Mouse (Mus musculus) hindbrain, postnatal 0 days (tissue): ENCODE measurements around the gene Mical2. TPM values are rescaled to one million over a fixed set of nuclear protein-coding genes. Genes with fewer than 3 reads are reported as not detected.
A peak's percentile ranks its signal among the peaks of the same experiment; 100 is the strongest.

Experiments
- ATAC-seq: fragments of 200-750 bp; cut with Nextera tagmentation; 2 replicates; pipeline ENCODE4 v1.8.0; 2017; ENCODE audit warnings: mild to moderate bottlenecking, moderate TSS enrichment, moderate library complexity
- DNase-seq: peaks from one replicate; pipeline ENCODE4 v3.0.0-alpha.2; 2015; ENCODE audit warnings: low spot score
- H3K27ac ChIP-seq: fragments of 300-500 bp; sonication (generic); 2 replicates; pipeline ENCODE4 v1.5.1; 2014; ENCODE audit warnings: mild to moderate bottlenecking
- H3K27me3 ChIP-seq: fragments of 300-500 bp; sonication (generic); 2 replicates; pipeline ENCODE4 v1.6.1; 2014; ENCODE audit warnings: low read length, mixed read lengths; ENCODE audit not compliant: insufficient read depth
- H3K36me3 ChIP-seq: fragments of 300-500 bp; sonication (generic); 2 replicates; pipeline ENCODE4 v1.6.1; 2014; ENCODE audit warnings: low read length, mixed read lengths; ENCODE audit not compliant: insufficient read depth
- H3K4me1 ChIP-seq: fragments of 300-500 bp; sonication (generic); 2 replicates; pipeline ENCODE4 v1.6.1; 2014; ENCODE audit warnings: antibody characterized with exemption, low read length, mixed read lengths; ENCODE audit not compliant: insufficient read depth
- H3K4me2 ChIP-seq: fragments of 300-500 bp; sonication (generic); 2 replicates; pipeline ENCODE4 v1.6.1; 2014; ENCODE audit warnings: low read depth, mild to moderate bottlenecking, low read length, moderate library complexity, mixed read lengths
- H3K4me3 ChIP-seq: fragments of 300-500 bp; sonication (generic); 2 replicates; pipeline ENCODE4 v1.5.1; 2014; ENCODE audit warnings: low read length
- H3K9ac ChIP-seq: fragments of 300-500 bp; sonication (generic); replicated peaks from 2 replicates; pipeline ENCODE4 v1.6.1; 2014; ENCODE audit warnings: mild to moderate bottlenecking, low read length, moderate library complexity, mixed read lengths
- H3K9me3 ChIP-seq: fragments of 300-500 bp; sonication (generic); 2 replicates; pipeline ENCODE4 v1.6.1; 2016; ENCODE audit warnings: low read length, mixed read lengths
- CTCF ChIP-seq: IDR thresholded peaks from 2 replicates; pipeline ENCODE4 v1.5.1; 2016; ENCODE audit warnings: antibody characterized with exemption, control low read depth, low read depth
- WGBS: fragments of 180-500 bp; shearing (Covaris S2); extraction: QIAGEN DNeasy Blood & Tissue Kit; methylation state at CpG from one replicate; pipeline ENCODE4 v1.1.7; 2014; 5-methylcytosine and 5-hydroxymethylcytosine counted together
- polyA plus RNA-seq: library from polyadenylated mRNA; unstranded; fragments of >200 nt; fragmentation: Nextera tagmentation; extraction: Ambion mirVana; gene quantifications from 2 replicates; pipeline ENCODE4 v1.2.1, GENCODE M21; 2015
- total RNA-seq: library from RNA; depleted of rRNA; stranded (reverse); fragments of >200 nt; gene quantifications from 2 replicates; pipeline ENCODE4 v1.2.3, GENCODE M21; 2014

The Mical2 gene
- total and polyA plus RNA-seq, 2 experiments from 2014 or later: 6.4 to 16.5 TPM

DNA sequence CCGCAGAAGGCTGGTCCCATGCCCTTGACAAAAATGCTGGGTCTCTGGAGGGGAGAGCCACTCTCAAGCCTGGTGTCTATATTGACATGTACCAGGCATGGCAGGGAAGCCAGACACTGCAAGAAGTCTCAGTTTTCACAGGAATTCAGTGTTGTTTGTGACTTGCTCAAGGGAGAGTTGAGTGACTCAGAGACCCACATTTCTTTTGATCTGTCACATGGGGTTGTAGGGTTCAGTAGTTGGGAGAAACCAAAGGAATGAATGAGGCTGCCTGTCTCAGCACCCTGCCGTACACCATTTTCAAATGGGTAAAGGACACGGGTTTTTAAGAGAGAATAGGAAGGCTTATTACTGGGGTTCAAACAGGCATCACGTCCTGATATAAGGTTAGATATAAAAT, 33.6 kb downstream of the Mical2 start:
- no peak overlapping the region for H3K27ac ChIP-seq
- no peaks in the 10 kb centered on the region for H3K9me3 ChIP-seq
- no peak for TF ChIP-seq CTCF
- H3K4me2 ChIP-seq: no peak overlapping the region
- H3K4me1 ChIP-seq: no peaks in the 10 kb centered on the region
- no peak overlapping the region for H3K4me3 ChIP-seq
- ATAC-seq: no peak
- no peaks in the 10 kb centered on the region for H3K36me3 ChIP-seq
- no peak overlapping the region for H3K9ac ChIP-seq
- 86% methylated on average over 4 of the region's 4 CpGs for WGBS
- DNase-seq: no peak
- H3K27me3 ChIP-seq: no peaks in the 10 kb centered on the region

- Histone ChIP-seq H3K4me2 (no peak overlapping the region), H3K36me3 (no peaks in the 10 kb centered on the region), H3K4me3 (no peak overlapping the region), H3K9ac (no peak overlapping the region), H3K9me3 (no peaks in the 10 kb centered on the region), H3K27me3 (no peaks in the 10 kb centered on the region), H3K4me1 (no peaks in the 10 kb centered on the region), H3K27ac (no peak overlapping the region)
- WGBS: 82% methylated on average over 5 of the region's 5 CpGs
- no peak for DNase-seq
- no peak for TF ChIP-seq CTCF
- no peak for ATAC-seq
Measured at GRCm38 (mm10) chr7:112261121-112261520, 35.5 kb downstream of the Mical2 start.

DNA sequence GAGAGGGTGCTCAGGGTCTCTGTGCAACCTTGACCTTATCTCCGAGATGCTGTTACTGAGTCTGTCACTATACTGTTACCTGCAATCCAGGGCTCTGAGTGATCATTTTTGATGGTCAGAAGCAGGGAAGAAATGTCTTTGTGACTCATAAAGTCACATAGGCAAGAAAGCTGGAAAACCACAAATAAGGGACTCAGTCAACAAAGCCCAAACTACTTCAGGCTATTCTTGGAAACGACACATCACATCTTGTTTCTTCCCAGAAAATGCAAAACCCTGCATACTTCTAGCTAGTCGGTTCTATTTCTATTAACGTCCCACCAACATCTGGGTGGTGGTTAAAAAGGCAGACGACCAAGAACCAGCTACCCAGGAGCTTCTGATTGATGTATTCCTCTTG, 41.6 kb downstream of the Mical2 start:
- no peak for TF ChIP-seq CTCF
- no peaks in the 10 kb centered on the region for H3K36me3 ChIP-seq
- ATAC-seq (no peak), DNase-seq (no peak)
- H3K27me3 ChIP-seq: no peaks in the 10 kb centered on the region
- H3K9ac ChIP-seq: no peak overlapping the region
- H3K4me3 ChIP-seq: no peak overlapping the region
- H3K27ac ChIP-seq: no peak overlapping the region
- no peaks in the 10 kb centered on the region for H3K9me3 ChIP-seq
- H3K4me2 ChIP-seq: no peak overlapping the region
- 90% methylated on average over 5 of the region's 5 CpGs for WGBS
- H3K4me1 ChIP-seq: no peaks in the 10 kb centered on the region

GRCm38 (mm10) chr7:112268761-112269425, 43.2 kb downstream of the Mical2 start:
- no peaks in the 10 kb centered on the region for H3K27me3 ChIP-seq
- H3K9ac ChIP-seq: no peak overlapping the region
- no peak for TF ChIP-seq CTCF
- WGBS: 83% methylated on average over 15 of the region's 15 CpGs
- H3K4me3 ChIP-seq: no peak overlapping the region
- DNase-seq (no peak), ATAC-seq (no peak)
- no peak overlapping the region for H3K4me2 ChIP-seq
- no peaks in the 10 kb centered on the region for H3K4me1 ChIP-seq
- no peaks in the 10 kb centered on the region for H3K36me3 ChIP-seq
- H3K9me3 ChIP-seq: no peaks in the 10 kb centered on the region
- H3K27ac ChIP-seq: no peak overlapping the region

- TF ChIP-seq CTCF: no peak
- no peaks in the 10 kb centered on the region for H3K36me3 ChIP-seq
- H3K4me1 ChIP-seq: 0 out of 2 replicates have a peak, but pooled peaks cover 5% of the 10 kb centered on the region
- no peak overlapping the region for H3K4me2 ChIP-seq
- no peak for ATAC-seq
- H3K27ac ChIP-seq: 0 out of 2 replicates have a peak overlapping the region, but pooled peaks have one; percentile 26
- WGBS: 70% methylated on average over 5 of the region's 5 CpGs
- no peak overlapping the region for H3K4me3 ChIP-seq
- H3K9ac ChIP-seq: no peak overlapping the region
- DNase-seq: peak; percentile 31
- H3K9me3 ChIP-seq: no peaks in the 10 kb centered on the region
- H3K27me3 ChIP-seq: no peaks in the 10 kb centered on the region
Measured at GRCm38 (mm10) chr7:112270870-112271269, 45.2 kb downstream of the Mical2 start.

GRCm38 (mm10) chr7:112271627-112272026, 46.0 kb downstream of the Mical2 start:
- H3K27me3 ChIP-seq: no peaks in the 10 kb centered on the region
- TF ChIP-seq CTCF: no peak
- no peak overlapping the region for H3K9ac ChIP-seq
- H3K4me3 ChIP-seq: no peak overlapping the region
- H3K27ac ChIP-seq: no peak overlapping the region
- no peak overlapping the region for H3K4me2 ChIP-seq
- H3K36me3 ChIP-seq: no peaks in the 10 kb centered on the region
- 82% methylated on average over 3 of the region's 3 CpGs for WGBS
- 0 out of 2 replicates have a peak, but pooled peaks cover 5% of the 10 kb centered on the region for H3K4me1 ChIP-seq
- DNase-seq (no peak), ATAC-seq (no peak)
- no peaks in the 10 kb centered on the region for H3K9me3 ChIP-seq

DNA sequence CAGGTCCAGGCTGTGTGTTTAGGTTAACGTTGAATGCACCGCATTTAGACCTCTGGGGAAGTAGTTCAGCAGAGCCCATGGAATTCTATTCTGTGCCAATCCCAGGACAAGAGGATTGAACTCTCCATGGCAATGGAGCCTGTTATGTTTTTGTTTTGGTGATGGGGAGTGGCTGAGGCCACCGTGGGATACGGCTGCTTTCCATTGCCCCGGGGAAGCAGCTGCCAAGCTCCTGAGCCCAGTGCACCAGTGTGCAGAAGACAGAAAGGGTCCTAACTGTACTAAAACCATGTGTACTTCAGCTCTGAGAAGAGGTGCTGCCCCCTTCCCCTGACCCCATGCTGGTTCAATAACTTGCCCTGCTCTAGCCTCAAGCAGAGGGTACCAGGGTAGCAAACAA, 47.0 kb downstream of the Mical2 start:
- DNase-seq (peak; percentile 51), ATAC-seq (peak; percentile 45; the same call in 1 of the 2 replicates)
- no peak for TF ChIP-seq CTCF
- Histone ChIP-seq H3K4me1 (0 out of 2 replicates have a peak, but pooled peaks cover 5% of the 10 kb centered on the region), H3K27ac (0 out of 2 replicates have a peak overlapping the region, but pooled peaks have one; percentile 17), H3K4me2 (no peak overlapping the region), H3K9me3 (no peaks in the 10 kb centered on the region), H3K4me3 (no peak overlapping the region), H3K9ac (no peak overlapping the region), H3K27me3 (no peaks in the 10 kb centered on the region), H3K36me3 (no peaks in the 10 kb centered on the region)
- 17% methylated on average over 5 of the region's 5 CpGs for WGBS
